Comparison of ENCODE assay signal across 8 mouse cellular contexts in genomic region chr11:49712555-49713335, GRCm38 (mm10). TPM values are rescaled to one million over a fixed set of nuclear protein-coding genes. Genes with fewer than 3 reads are reported as not detected.
DNase-seq lines count a peak whose midpoint lies in the region; ATAC-seq and TF ChIP-seq lines count a peak whose summit lies in the region.

Gene Cnot6, minus strand, starts transcription at chr11:49712723.

- H3K4me2 ChIP-seq in embryonic facial prominence, embryonic 13.5 days, result peak within 1 kb of the TSS; percentile 69
- H3K4me2 ChIP-seq in limb, embryonic 12.5 days, result peak within 1 kb of the TSS; percentile 76
- peak within 1 kb of the TSS; percentile 68 for H3K4me2 ChIP-seq in midbrain, embryonic 15.5 days

- no peak for TF ChIP-seq CTCF in kidney, adult 2 months (conservative IDR thresholded peaks at IDR 0.05; ENCODE audit: insufficient read depth, insufficient read length, low read depth, low read length)
- TF ChIP-seq CTCF in spleen, adult 2 months (IDR thresholded peaks at IDR 0.05; ENCODE audit: extremely low read depth, insufficient read depth, insufficient read length, insufficient replicate concordance), result no peak

- peak; percentile 95 for DNase-seq in 3134 (ENCODE audit: extremely low read depth, insufficient read length, low spot score)
- peak; percentile 99 for DNase-seq in adrenal gland, postnatal 36 days
- peak; percentile 98 for DNase-seq in heart, adult 18-20 months
- peak; percentile 99 for DNase-seq in kidney, adult 2 months
- peak; percentile 94 to 98 for DNase-seq in spleen, adult 2 months (ENCODE audit: low read depth in 1 of 2, low spot score in 2 of 2)

- no peak for TF ChIP-seq POLR2A in kidney, adult 2 months (IDR thresholded peaks at IDR 0.05; ENCODE audit: low read depth, low read length)
- no peak; the same call in none of the 2 replicates for TF ChIP-seq POLR2A in spleen, adult 2 months (IDR thresholded peaks at IDR 0.05; ENCODE audit: low read depth, low read length)

- H3K36me3 ChIP-seq in embryonic facial prominence, embryonic 13.5 days, result peaks cover 8% of the 10 kb centered on the region; the same call in 1 of the 2 replicates
- no peaks in the 10 kb centered on the region for H3K36me3 ChIP-seq in kidney, adult 2 months (ENCODE audit: control insufficient read depth, insufficient read depth, low read length)
- peaks cover 12% of the 10 kb centered on the region; the same call in 1 of the 2 replicates for H3K36me3 ChIP-seq in limb, embryonic 12.5 days
- 0 out of 2 replicates have a peak, but pooled peaks cover 3% of the 10 kb centered on the region for H3K36me3 ChIP-seq in midbrain, embryonic 15.5 days (replicated peaks)
- no peaks in the 10 kb centered on the region for H3K36me3 ChIP-seq in spleen, adult 2 months (ENCODE audit: control insufficient read depth, insufficient read depth, low read length)

- H3K4me3 ChIP-seq in embryonic facial prominence, embryonic 13.5 days, result peak within 1 kb of the TSS; percentile 95
- peak within 1 kb of the TSS; percentile 95 for H3K4me3 ChIP-seq in kidney, adult 2 months (ENCODE audit: insufficient read depth, low read depth, low read length)
- peak within 1 kb of the TSS; percentile 96 for H3K4me3 ChIP-seq in limb, embryonic 12.5 days (replicated peaks)
- peak within 1 kb of the TSS; percentile 68 for H3K4me3 ChIP-seq in midbrain, embryonic 15.5 days
- H3K4me3 ChIP-seq in spleen, adult 2 months (ENCODE audit: extremely low read depth, insufficient read depth, insufficient read length), result peak within 1 kb of the TSS; percentile 88

- ATAC-seq in embryonic facial prominence, embryonic 13.5 days (ENCODE audit: insufficient number of reproducible peaks, insufficient read depth, low FRiP score, low TSS enrichment, low read depth), result peak; percentile 94
- ATAC-seq in limb, embryonic 12.5 days (ENCODE audit: insufficient number of reproducible peaks, insufficient read depth, low FRiP score, low TSS enrichment, low read depth), result peak; percentile 98
- peak; percentile 97 for ATAC-seq in midbrain, embryonic 15.5 days (replicated peaks)

- H3K9me3 ChIP-seq in embryonic facial prominence, embryonic 13.5 days, result no peaks in the 10 kb centered on the region
- H3K9me3 ChIP-seq in limb, embryonic 12.5 days, result no peaks in the 10 kb centered on the region
- no peaks in the 10 kb centered on the region for H3K9me3 ChIP-seq in midbrain, embryonic 15.5 days

- peaks cover 30% of the 10 kb centered on the region for H3K4me1 ChIP-seq in embryonic facial prominence, embryonic 13.5 days
- H3K4me1 ChIP-seq in kidney, adult 2 months (ENCODE audit: control insufficient read depth, insufficient read depth, low read length), result peaks cover 19% of the 10 kb centered on the region; the same call in 1 of the 2 replicates
- H3K4me1 ChIP-seq in limb, embryonic 12.5 days (replicated peaks), result peaks cover 20% of the 10 kb centered on the region; the same call in 1 of the 2 replicates
- peaks cover 43% of the 10 kb centered on the region for H3K4me1 ChIP-seq in midbrain, embryonic 15.5 days
- H3K4me1 ChIP-seq in spleen, adult 2 months (ENCODE audit: control insufficient read depth, insufficient read depth, insufficient read length), result peaks cover 5% of the 10 kb centered on the region

- under 1% methylated on average over 65 of the region's 65 CpGs for WGBS in embryonic facial prominence, embryonic 13.5 days
- 1% methylated on average over 58 of the region's 65 CpGs for WGBS in kidney, adult 2 months
- WGBS in limb, embryonic 12.5 days, result under 1% methylated on average over 64 of the region's 65 CpGs
- WGBS in midbrain, embryonic 15.5 days, result 1% methylated on average over 65 of the region's 65 CpGs
- WGBS in spleen, adult 2 months, result under 1% methylated on average over 64 of the region's 65 CpGs

- no peaks in the 10 kb centered on the region for H3K27me3 ChIP-seq in embryonic facial prominence, embryonic 13.5 days
- H3K27me3 ChIP-seq in kidney, adult 2 months (replicated peaks; ENCODE audit: control insufficient read depth, insufficient read depth, low read length), result no peaks in the 10 kb centered on the region
- H3K27me3 ChIP-seq in limb, embryonic 12.5 days, result no peaks in the 10 kb centered on the region
- H3K27me3 ChIP-seq in midbrain, embryonic 15.5 days (replicated peaks), result no peaks in the 10 kb centered on the region
- H3K27me3 ChIP-seq in spleen, adult 2 months (ENCODE audit: control insufficient read depth, insufficient read depth, low read length), result no peaks in the 10 kb centered on the region

- peak within 1 kb of the TSS; percentile 99 for H3K9ac ChIP-seq in embryonic facial prominence, embryonic 13.5 days
- peak within 1 kb of the TSS; percentile 99 for H3K9ac ChIP-seq in limb, embryonic 12.5 days (replicated peaks)
- H3K9ac ChIP-seq in midbrain, embryonic 15.5 days, result peak within 1 kb of the TSS; percentile 99

- peak within 1 kb of the TSS; percentile 95 for H3K27ac ChIP-seq in embryonic facial prominence, embryonic 13.5 days
- H3K27ac ChIP-seq in kidney, adult 2 months (ENCODE audit: insufficient read depth, low read depth, low read length), result peak within 1 kb of the TSS; percentile 73
- peak within 1 kb of the TSS; percentile 97 for H3K27ac ChIP-seq in limb, embryonic 12.5 days
- peak within 1 kb of the TSS; percentile 94 for H3K27ac ChIP-seq in midbrain, embryonic 15.5 days
- peak within 1 kb of the TSS; percentile 94 for H3K27ac ChIP-seq in spleen, adult 2 months (ENCODE audit: insufficient read depth, low read length)

RNA-seq across cellular contexts. Expression of gene Cnot6, which starts in this region (rescaled TPM):
- 10 to 100 TPM; 49.4 to 51.0 TPM for total RNA-seq in adrenal gland, postnatal 36 days (2021)
- polyA plus RNA-seq in embryonic facial prominence, embryonic 13.5 days (2015; fragmentation: Nextera tagmentation; extraction: Ambion mirVana), result 69.2 and 70.0 TPM in 2 replicates
- total RNA-seq in heart, adult 18-20 months (2021), result 10 to 100 TPM; 21.0 to 21.5 TPM
- 10.5 and 14.1 TPM in 2 replicates for polyA plus RNA-seq in kidney, adult 2 months (2012; rRNA removed)
- polyA plus RNA-seq in limb, embryonic 12.5 days (2016; fragmentation: Nextera tagmentation; extraction: Ambion mirVana), result 93.2 and 95.3 TPM in 2 replicates
- 47.4 and 52.2 TPM in 2 replicates for polyA plus RNA-seq in midbrain, embryonic 15.5 days (2015; fragmentation: Nextera tagmentation; extraction: Ambion mirVana)
- 7.3 and 8.5 TPM in 2 replicates for polyA plus RNA-seq in spleen, adult 2 months (2012; rRNA removed)

Comparison
In these comparisons a context has a peak if more than half of its experiments do, and no peak if none do; other contexts are left out.
1. Peak in every context shown above with its lines: DNase-seq, ATAC-seq, H3K4me3 ChIP-seq and H3K27ac ChIP-seq.